Mouse (Mus musculus) layer of hippocampus, adult 6 months (tissue): Measurements from ENCODE around the gene Rab1b. TPM values are rescaled to one million over a fixed set of nuclear protein-coding genes. Genes with fewer than 3 reads are reported as not detected.

Source experiments
- long read RNA-seq, 2 experiments: library from polyadenylated mRNA; unstranded; transcript quantifications; one replicate each; pipeline ENCODE4 v2.0.0; 2019 to 2020
- polyA plus RNA-seq: library from polyadenylated mRNA; unstranded; fragments of <200 nt; fragmentation: Nextera tagmentation; gene quantifications from 2 replicates; pipeline ENCODE4 v1.2.3, GENCODE M21; 2021

The Rab1b gene
- polyA plus RNA-seq, result 152 and 166 TPM in 2 replicates
- long read RNA-seq, experiment 1, transcript Rab1b-201 (6 exons, 1,913 nt), result major isoform, 150 of 169 reads
- long read RNA-seq, experiment 1, partial matches to known transcripts, result 4 of 169 reads
- long read RNA-seq, experiment 1, other reads (novel, unspliced or antisense), result 14 of 169 reads
- long read RNA-seq, experiment 2, transcript Rab1b-201 (6 exons, 1,913 nt), result major isoform, 945 of 1,016 reads
- long read RNA-seq, experiment 2, transcript Rab1b-202 (5 exons, 757 nt), result minor isoform, 5 of 1,016 reads
- long read RNA-seq, experiment 2, partial matches to known transcripts, result 26 of 1,016 reads
- long read RNA-seq, experiment 2, other reads (novel, unspliced or antisense), result 40 of 1,016 reads

DNA sequence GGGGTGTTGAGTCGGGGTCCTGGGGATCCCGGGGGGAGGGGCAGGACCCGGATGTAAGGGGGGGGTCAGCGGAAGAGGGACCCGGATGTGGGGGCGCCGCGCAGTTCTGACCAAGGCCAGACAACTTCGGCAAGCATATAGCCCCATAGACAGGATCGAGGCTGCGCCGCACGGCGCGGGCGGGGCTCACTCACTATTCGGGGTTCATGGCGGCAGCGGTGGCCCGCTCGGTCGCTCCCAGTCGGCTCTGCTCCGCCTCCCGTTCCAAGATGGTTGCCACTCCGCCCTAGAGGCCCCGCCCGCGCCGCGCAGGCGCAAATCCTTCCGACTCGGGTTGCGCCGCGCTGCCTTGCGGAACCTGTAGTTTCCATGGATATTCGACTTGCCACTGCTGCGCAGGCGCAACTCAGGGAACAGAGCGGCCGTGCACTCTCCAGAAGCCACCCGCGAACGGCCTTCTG, at the start of gene Rab1b:
Rab1b (minus strand) TSS at position 342 of the 461 bp plus-strand sequence.

DNA sequence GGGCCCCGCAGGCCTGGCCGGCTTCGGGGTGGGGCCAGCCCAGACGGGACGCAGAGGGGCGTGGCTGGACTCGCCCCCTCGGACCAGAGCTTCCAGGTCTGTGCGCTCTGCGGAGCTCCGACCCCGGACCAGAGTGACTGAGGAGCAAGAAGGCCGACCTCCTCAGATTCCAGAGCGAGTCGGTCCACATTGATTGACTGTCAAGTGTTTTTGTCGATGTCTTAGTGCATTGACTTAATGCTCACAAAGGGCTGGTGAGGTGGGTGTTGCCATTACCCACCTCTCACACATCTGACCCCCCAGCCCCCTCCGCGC, 11.5 kb upstream of the Rab1b start, which contains the start of gene Klc2:
Klc2 (minus strand) TSS at position 177 of the 315 bp plus-strand sequence.

DNA sequence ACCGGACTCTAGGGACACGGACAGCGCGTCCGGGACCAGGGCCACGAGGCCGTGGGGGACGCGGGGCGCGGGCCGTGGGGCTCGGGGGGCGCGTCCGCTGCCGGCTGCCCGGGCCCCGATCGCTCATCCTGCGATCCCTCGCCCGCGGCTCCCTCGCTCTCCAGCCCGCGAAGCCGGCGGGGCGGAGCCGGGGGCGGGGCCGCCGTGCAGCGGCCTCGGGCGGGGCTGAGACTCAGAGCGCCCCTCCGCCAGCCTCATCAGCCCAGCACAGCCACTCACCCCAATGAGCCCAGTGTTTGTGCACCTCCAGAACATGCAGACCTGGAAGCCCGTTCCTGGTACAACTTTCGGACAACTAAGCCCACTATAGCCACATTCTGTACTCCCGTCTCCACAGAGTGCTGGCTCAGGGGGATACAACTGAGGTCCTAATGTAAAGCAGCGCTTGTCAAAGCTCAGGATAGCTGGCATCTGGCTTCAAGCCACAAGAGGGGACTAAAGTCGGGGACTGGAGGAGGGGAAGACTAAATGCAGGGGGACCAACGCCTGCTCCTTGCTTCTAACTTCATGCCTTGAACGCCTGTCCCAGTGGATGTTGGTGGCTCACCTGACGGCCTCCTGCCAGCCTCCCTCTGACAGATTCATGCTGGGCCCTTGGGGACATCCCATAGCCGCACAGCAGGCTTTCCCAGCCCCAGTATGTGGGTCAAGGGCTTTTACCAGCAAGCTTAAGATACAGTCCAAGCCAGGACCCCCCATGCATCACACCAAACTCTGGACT, 8.3 kb downstream of the Rab1b start, which contains the start of gene Cnih2:
Cnih2 (minus strand) TSS at position 159 of the 781 bp plus-strand sequence.

DNA sequence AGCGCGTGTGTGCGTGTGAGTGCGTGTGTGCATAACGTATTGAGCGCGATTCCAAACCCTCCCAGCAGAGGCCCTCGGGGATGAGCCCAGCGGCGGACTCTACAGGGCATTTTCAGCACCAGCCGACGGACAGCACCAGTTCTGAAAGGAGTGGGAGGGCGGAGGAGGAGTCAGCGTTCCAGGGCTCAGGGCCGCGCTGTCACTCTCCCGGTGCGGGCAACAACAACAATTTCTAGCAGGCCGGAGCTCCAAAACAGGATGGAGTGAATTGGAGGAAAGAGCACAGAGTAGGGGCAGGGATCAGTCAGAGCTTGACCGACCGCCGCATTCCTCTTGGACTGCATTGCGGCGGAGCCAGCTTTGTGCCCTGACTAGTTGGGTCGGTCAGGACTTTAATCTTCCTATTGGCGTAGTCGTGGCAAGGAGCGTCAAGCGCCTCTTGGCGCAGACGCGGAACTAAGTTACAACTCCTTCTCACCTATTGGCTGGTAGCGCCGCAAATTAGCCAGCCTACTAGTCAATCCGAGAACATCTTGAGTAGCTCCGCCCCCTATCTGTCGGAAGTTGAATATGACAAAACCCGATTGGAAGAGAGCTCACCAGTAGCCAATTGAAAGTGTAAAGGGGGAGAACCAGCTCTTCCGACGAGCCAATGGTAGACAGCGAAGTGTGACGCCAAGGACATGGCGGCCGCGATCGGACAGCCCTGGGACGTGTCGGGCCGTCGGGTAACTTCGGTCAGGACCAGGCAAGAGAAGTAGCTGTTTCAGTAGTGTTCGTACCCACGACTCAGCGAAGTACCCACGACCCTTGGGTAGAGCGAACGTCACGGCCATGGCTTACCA, 18.8 kb downstream of the Rab1b start, which contains the start of gene Yif1a:
Yif1a (plus strand) TSS at position 655 of the 845 bp plus-strand sequence.

DNA sequence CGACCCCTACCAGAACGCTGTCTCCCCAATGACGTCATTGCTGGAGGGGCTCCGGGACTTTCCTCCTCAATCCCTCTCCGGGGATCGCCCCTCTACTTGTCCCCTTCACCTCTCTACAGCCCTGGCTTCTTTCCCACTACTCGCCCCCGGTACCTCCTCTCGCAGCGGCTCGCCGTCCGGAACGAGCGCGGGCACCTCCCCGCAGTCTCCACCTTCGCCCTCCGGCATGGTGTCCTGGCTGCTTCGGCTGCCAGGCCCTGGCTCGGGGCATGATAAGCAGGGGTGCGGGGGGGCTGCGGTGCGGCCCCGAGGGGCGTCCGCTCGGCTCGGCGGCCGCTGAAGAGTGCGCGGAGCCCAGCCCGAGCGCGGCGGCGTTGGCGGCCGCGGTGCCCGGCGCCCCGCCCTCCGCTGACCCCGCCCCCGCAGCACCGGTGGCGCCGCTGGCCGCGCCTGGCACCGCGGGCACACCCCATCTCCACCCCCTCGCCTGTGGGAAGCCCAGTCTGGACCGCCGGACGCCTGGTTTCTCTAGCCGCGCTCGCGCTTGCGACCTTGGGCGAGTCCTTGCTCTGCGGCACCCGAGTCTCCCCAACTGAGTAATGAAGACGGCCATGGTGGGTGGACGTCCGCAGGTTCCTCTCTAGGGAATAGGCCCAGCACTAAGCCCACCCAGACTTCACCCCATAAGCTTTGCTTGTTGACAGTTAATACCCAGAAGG, 21.6 kb downstream of the Rab1b start, which contains the start of gene Tmem151a:
Tmem151a (minus strand) TSS at position 387 of the 719 bp plus-strand sequence.

DNA sequence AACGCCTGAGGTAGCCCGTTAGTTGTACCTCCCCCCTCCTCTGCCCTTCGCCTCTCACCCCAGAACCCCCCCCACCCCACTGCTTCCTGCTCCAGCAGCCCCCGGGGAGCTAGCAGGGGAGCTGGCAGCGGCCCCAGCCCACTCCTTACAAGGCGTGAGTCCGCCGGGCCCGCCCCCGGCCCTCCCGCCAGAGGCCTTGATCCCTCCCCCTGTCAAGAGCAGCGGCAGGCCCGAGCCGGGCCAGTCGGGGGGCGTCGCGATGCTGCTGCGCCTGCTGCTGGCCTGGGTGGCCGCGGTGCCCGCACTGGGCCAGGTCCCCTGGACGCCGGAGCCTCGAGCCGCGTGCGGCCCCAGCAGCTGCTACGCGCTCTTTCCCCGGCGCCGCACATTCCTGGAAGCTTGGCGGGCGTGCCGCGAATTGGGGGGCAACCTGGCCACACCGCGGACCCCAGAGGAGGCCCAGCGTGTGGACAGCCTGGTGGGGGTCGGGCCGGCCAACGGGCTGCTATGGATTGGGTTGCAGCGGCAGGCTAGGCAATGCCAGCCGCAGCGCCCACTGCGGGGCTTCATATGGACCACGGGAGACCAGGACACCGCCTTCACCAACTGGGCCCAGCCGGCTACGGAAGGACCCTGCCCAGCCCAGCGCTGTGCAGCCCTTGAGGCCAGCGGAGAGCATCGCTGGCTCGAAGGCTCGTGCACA, 38.9 kb downstream of the Rab1b start, which contains the start of gene Cd248:
Cd248 (plus strand) TSS at position 212 of the 703 bp plus-strand sequence.

DNA sequence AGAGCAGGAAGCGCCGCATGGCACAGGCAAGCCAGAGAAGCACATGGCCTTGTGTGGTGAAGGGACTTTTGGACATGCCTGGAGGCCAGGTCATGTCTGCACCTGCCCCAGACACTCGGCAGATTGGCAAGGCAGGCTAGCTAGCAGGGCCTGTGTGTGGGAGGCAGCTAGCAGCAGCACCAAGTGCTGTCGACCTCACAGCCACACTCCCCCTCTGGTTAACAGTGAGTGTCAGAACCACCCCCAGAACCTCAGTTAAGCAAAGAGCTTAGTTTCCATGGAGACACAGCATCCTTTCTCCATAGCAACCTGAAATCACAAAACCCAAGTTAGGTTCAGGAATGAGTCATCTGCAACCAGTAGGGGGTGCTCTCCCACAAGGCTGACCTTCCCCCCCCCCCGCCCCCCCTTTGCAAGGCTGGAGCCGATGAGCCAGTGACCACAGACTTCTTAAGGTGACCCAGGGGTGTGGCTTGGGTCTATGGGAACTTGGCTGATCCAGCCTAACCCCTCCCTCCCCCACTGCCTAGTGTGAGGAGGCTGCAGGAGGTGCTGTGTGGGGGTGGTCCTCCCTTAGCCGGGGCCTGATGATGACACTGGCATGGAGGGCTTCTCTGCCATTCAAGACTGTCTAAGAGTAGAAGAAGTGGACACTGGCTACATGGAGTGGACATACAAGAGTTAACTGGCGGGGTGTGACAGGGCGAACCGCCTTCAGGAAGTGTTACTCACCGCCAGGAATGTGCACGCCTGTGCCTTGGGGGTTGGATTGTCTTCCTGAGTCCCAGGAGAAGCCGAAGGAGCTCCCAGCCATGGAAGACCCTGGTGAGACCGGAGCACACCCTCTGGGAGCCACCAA, 56.6 kb downstream of the Rab1b start, which contains the start of gene Rin1:
Rin1 (plus strand) TSS at position 435 of the 859 bp plus-strand sequence.

Other genes with a start within 250 kb of the Rab1b start
- gene Actn3, start 229.2 kb downstream of the Rab1b start, polyA plus RNA-seq, result 0.69 and 1.2 TPM in 2 replicates
- 9.4 and 11.3 TPM in 2 replicates for gene Zdhhc24, start 228.4 kb downstream of the Rab1b start, polyA plus RNA-seq
- 10.9 and 14.6 TPM in 2 replicates for gene Bbs1, start 200.4 kb downstream of the Rab1b start, polyA plus RNA-seq
- gene Dpp3, start 178.8 kb downstream of the Rab1b start, polyA plus RNA-seq, result 20.4 and 22.2 TPM in 2 replicates
- 7.8 and 8.6 TPM in 2 replicates for gene Peli3, start 163.9 kb downstream of the Rab1b start, polyA plus RNA-seq
- gene Mrpl11, start 144.9 kb downstream of the Rab1b start, polyA plus RNA-seq, result 144 and 145 TPM in 2 replicates
- gene Npas4, start 116.8 kb downstream of the Rab1b start, polyA plus RNA-seq, result 5.2 and 8.9 TPM in 2 replicates
- 8.2 and 8.5 TPM in 2 replicates for gene Slc29a2, start 83.2 kb downstream of the Rab1b start, polyA plus RNA-seq
- gene B4gat1, start 68.2 kb downstream of the Rab1b start, polyA plus RNA-seq, result 149 and 162 TPM in 2 replicates
- gene AC124502.3, start 68.2 kb downstream of the Rab1b start, polyA plus RNA-seq, result 2.2 and 2.6 TPM in 2 replicates
- gene Brms1, start 65.7 kb downstream of the Rab1b start, polyA plus RNA-seq, result 27.0 and 31.7 TPM in 2 replicates
- 21.3 TPM in 2 replicates for gene Rin1, start 56.6 kb downstream of the Rab1b start, polyA plus RNA-seq
- gene Cd248, start 39.0 kb downstream of the Rab1b start, polyA plus RNA-seq, result 2.0 and 3.4 TPM in 2 replicates
- gene Tmem151a, start 21.5 kb downstream of the Rab1b start, polyA plus RNA-seq, result 118 and 149 TPM in 2 replicates
- gene Yif1a, start 18.5 kb downstream of the Rab1b start, polyA plus RNA-seq, result 46.2 and 52.4 TPM in 2 replicates
- 84.4 and 102 TPM in 2 replicates for gene Cnih2, start 8.6 kb downstream of the Rab1b start, polyA plus RNA-seq
- gene Klc2, start 11.5 kb upstream of the Rab1b start, polyA plus RNA-seq, result 12.8 and 13.5 TPM in 2 replicates
- gene Pacs1, start 166.0 kb upstream of the Rab1b start, polyA plus RNA-seq, result 25.5 and 25.8 TPM in 2 replicates
- gene Sf3b2, start 188.4 kb upstream of the Rab1b start, polyA plus RNA-seq, result 214 and 232 TPM in 2 replicates
- 71.6 and 91.0 TPM in 2 replicates for gene Gal3st3, start 191.3 kb upstream of the Rab1b start, polyA plus RNA-seq
- not detected in 2 replicates for gene Catsper1, start 228.7 kb upstream of the Rab1b start, polyA plus RNA-seq
- gene Cst6, start 242.5 kb upstream of the Rab1b start, polyA plus RNA-seq, result 20.6 and 32.3 TPM in 2 replicates